Mouse (Mus musculus) limb, embryonic 11.5 days (tissue): Measurements from ENCODE around the gene Olfr1290. TPM values are rescaled to one million over a fixed set of nuclear protein-coding genes. Genes with fewer than 3 reads are reported as not detected.

ENCODE experiments used
- ATAC-seq: fragments of 200-750 bp; cut with Nextera tagmentation; 2 replicates; pipeline ENCODE4 v1.8.0; 2017; ENCODE audit warnings: low read depth; ENCODE audit not compliant: insufficient number of reproducible peaks, low FRiP score, low TSS enrichment
- DNase-seq: peaks from one replicate; pipeline ENCODE4 v3.0.0-alpha.2; 2015; ENCODE audit warnings: low spot score
- H3K27ac ChIP-seq: fragments of 300-500 bp; sonication (generic); replicated peaks from 2 replicates; pipeline ENCODE4 v1.5.1; 2014; ENCODE audit warnings: low read depth, mild to moderate bottlenecking, low read length
- H3K27me3 ChIP-seq: fragments of 300-500 bp; sonication (generic); 2 replicates; pipeline ENCODE4 v1.6.1; 2014; ENCODE audit warnings: mild to moderate bottlenecking, low read length, mixed read lengths; ENCODE audit not compliant: control insufficient read depth, insufficient read depth
- H3K36me3 ChIP-seq: fragments of 300-500 bp; sonication (generic); 2 replicates; pipeline ENCODE4 v1.6.1; 2014; ENCODE audit warnings: mild to moderate bottlenecking, low read length, moderate library complexity, mixed read lengths; ENCODE audit not compliant: control insufficient read depth, insufficient read depth
- H3K4me1 ChIP-seq: fragments of 300-500 bp; sonication (generic); 2 replicates; pipeline ENCODE4 v1.6.1; 2014; ENCODE audit warnings: low read length, mixed read lengths; ENCODE audit not compliant: control insufficient read depth, insufficient read depth
- H3K4me2 ChIP-seq: fragments of 300-500 bp; sonication (generic); 2 replicates; pipeline ENCODE4 v1.6.1; 2014; ENCODE audit warnings: low read depth, mild to moderate bottlenecking, moderate library complexity; ENCODE audit not compliant: severe bottlenecking
- H3K4me3 ChIP-seq: fragments of 300-500 bp; sonication (generic); 2 replicates; pipeline ENCODE4 v1.5.1; 2014; ENCODE audit warnings: low read depth, low read length
- H3K9ac ChIP-seq: fragments of 300-500 bp; sonication (generic); 2 replicates; pipeline ENCODE4 v1.6.1; 2014; ENCODE audit warnings: mild to moderate bottlenecking, low read length
- H3K9me3 ChIP-seq: fragments of 300-500 bp; sonication (generic); 2 replicates; pipeline ENCODE4 v1.6.1; 2016; ENCODE audit warnings: low read length; ENCODE audit not compliant: control insufficient read depth
- WGBS: fragments of 180-500 bp; shearing (Covaris S2); extraction: QIAGEN DNeasy Blood & Tissue Kit; methylation state at CpG from one replicate; pipeline ENCODE4 v1.1.7; 2014; 5-methylcytosine and 5-hydroxymethylcytosine counted together
- polyA plus RNA-seq: library from polyadenylated mRNA; unstranded; fragments of >200 nt; fragmentation: Nextera tagmentation; extraction: Ambion mirVana; gene quantifications from 2 replicates; pipeline ENCODE4 v1.2.1, GENCODE M21; 2014

The Olfr1290 gene
- polyA plus RNA-seq = not detected in 2 replicates

DNA sequence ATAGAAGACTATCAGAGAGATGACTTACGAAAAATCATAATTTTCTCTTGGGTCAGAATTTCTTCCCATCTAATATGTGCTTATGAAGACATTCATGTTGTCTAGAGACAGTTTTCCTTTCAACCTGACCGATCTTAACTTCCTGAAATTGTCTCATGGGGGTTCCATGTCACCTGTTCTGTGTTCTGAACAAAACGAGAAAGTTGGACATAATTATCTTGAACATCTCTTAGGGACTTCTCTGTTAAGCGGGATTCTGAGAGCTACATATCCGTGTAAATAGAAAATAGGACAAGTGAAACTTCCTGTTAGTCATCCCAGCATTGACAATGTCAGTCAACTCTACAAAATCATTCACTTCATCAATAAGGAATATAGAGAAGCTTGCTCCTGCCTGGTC, at the start of gene Olfr1290:
Olfr1290 (minus strand) TSS at position 101 of the 400 bp plus-strand sequence.
- no peak within 1 kb of the TSS for H3K9ac ChIP-seq
- WGBS = 82% methylated on average over 5 of the region's 5 CpGs
- H3K4me2 ChIP-seq = no peak within 1 kb of the TSS
- H3K4me3 ChIP-seq = no peak within 1 kb of the TSS
- H3K36me3 ChIP-seq = no peaks in the 10 kb centered on the region
- no peaks in the 10 kb centered on the region for H3K9me3 ChIP-seq
- H3K27ac ChIP-seq = no peak within 1 kb of the TSS
- DNase-seq = no peak
- ATAC-seq = no peak
- H3K27me3 ChIP-seq = no peaks in the 10 kb centered on the region
- H3K4me1 ChIP-seq = no peaks in the 10 kb centered on the region

DNA sequence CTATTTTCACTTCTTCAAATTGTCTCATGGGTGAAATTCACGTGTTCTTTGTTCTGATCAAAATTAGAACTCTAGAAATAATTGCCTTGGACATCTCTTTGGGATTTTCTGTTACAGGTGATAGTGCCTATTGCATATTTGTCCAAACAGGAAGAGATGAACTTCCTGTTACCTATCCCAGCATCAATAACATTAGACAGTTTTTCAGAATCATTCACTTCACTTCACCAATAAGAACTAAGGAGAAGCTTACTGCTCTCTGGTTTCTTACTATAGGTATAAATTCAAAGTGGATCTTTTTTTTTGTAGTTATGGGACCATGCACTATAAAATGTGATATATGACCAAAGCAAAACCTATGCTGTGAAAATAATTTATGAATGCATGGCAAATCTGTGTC, 46.6 kb upstream of the Olfr1290 start, which contains the start of gene Olfr1294:
Olfr1294 (minus strand) TSS at position 101 of the 400 bp plus-strand sequence.
- Histone ChIP-seq H3K27ac (no peak within 1 kb of the TSS), H3K36me3 (no peaks in the 10 kb centered on the region), H3K4me3 (no peak within 1 kb of the TSS), H3K4me1 (no peaks in the 10 kb centered on the region), H3K27me3 (no peaks in the 10 kb centered on the region), H3K9ac (no peak within 1 kb of the TSS), H3K4me2 (no peak within 1 kb of the TSS), H3K9me3 (no peaks in the 10 kb centered on the region)
- 70% methylated on average over 1 of the region's 1 CpGs for WGBS
- no peak for DNase-seq
- no peak for ATAC-seq

DNA sequence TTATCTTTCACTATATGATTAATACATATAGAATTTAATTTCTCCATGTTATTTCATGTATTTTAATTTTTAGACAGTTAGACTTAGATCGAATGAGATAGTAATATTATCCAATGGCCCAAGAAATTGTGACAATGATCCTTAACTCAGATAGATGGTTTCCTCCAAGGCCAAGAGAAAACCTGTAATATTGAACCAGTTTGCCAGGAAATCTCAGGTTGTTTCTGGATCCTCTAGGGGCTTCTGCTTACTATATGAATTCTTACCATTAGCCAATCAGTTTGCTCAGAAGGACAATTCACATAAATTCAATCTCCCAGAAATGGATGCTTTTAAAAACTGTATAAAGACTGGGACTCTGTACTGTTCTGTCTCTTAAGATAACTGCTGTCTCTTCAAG, 31.3 kb upstream of the Olfr1290 start, which contains the start of gene Olfr1293-ps:
Olfr1293-ps (plus strand) TSS at position 301 of the 400 bp plus-strand sequence.
- Histone ChIP-seq H3K9ac (no peak within 1 kb of the TSS), H3K27me3 (no peaks in the 10 kb centered on the region), H3K36me3 (no peaks in the 10 kb centered on the region), H3K4me1 (no peaks in the 10 kb centered on the region), H3K4me3 (no peak within 1 kb of the TSS), H3K4me2 (no peak within 1 kb of the TSS), H3K9me3 (no peaks in the 10 kb centered on the region), H3K27ac (no peak within 1 kb of the TSS)
- DNase-seq (no peak), ATAC-seq (no peak)
- WGBS = 89% methylated on average over 1 of the region's 1 CpGs

DNA sequence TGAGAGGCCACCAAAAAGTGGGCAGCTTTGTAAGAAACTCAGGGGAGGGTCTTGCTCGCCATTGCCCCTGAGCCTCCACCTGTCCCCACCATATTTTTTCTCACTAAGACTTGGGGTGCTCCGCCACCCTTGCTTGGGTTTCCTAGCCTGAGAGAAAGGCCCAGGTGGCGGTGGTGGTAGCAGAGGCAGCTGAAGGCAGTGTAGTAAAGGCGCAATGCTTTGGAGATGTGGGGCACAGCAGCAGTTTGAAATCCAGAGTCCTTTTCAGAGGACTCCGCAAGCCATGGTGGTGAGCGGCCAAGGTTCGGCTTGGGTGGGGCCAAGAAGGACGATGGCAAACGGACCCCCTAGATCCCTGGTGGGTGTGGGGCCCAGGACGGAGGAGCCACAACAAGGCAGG, 23.8 kb upstream of the Olfr1290 start:
- Histone ChIP-seq H3K27ac (no peak overlapping the region), H3K9ac (no peak overlapping the region), H3K4me1 (no peaks in the 10 kb centered on the region), H3K4me3 (no peak overlapping the region), H3K27me3 (no peaks in the 10 kb centered on the region), H3K4me2 (no peak overlapping the region), H3K36me3 (no peaks in the 10 kb centered on the region), H3K9me3 (no peaks in the 10 kb centered on the region)
- no peak for ATAC-seq
- DNase-seq = no peak
- 92% methylated on average over 10 of the region's 10 CpGs for WGBS

GRCm38 (mm10) chr2:111496880-111497279, 3.3 kb upstream of the Olfr1290 start, which contains the start of gene Olfr1291-ps1:
Gene Olfr1291-ps1, plus strand, starts transcription at chr2:111497180.
- no peak for ATAC-seq
- whole genome bisulfite sequencing = 91% methylated on average over 3 of the region's 3 CpGs

GRCm38 (mm10) chr2:111480519-111480918, 13.1 kb downstream of the Olfr1290 start, which contains the start of gene Olfr1289:
Gene Olfr1289, plus strand, starts transcription at chr2:111480819.
- ATAC-seq = no peak
- H3K4me2 ChIP-seq = no peak within 1 kb of the TSS
- no peaks in the 10 kb centered on the region for H3K9me3 ChIP-seq
- no peaks in the 10 kb centered on the region for H3K36me3 ChIP-seq
- no peaks in the 10 kb centered on the region for H3K27me3 ChIP-seq
- no peak within 1 kb of the TSS for H3K4me3 ChIP-seq
- 87% methylated on average over 1 of the region's 1 CpGs for WGBS
- no peak within 1 kb of the TSS for H3K9ac ChIP-seq
- DNase-seq = no peak
- no peak within 1 kb of the TSS for H3K27ac ChIP-seq
- H3K4me1 ChIP-seq = no peaks in the 10 kb centered on the region

More at GRCm38 (mm10) chr2:111496880-111497279, 3.3 kb upstream of the Olfr1290 start, which contains the start of gene Olfr1291-ps1:
- Histone ChIP-seq H3K4me2 (no peak within 1 kb of the TSS), H3K4me3 (no peak within 1 kb of the TSS), H3K27ac (no peak within 1 kb of the TSS), H3K9me3 (no peaks in the 10 kb centered on the region), H3K27me3 (no peaks in the 10 kb centered on the region), H3K9ac (no peak within 1 kb of the TSS), H3K36me3 (no peaks in the 10 kb centered on the region), H3K4me1 (no peaks in the 10 kb centered on the region)
- no peak for DNase-seq

- Histone ChIP-seq H3K9ac (no peak within 1 kb of the TSS), H3K27me3 (no peaks in the 10 kb centered on the region), H3K27ac (no peak within 1 kb of the TSS), H3K36me3 (no peaks in the 10 kb centered on the region), H3K4me2 (no peak within 1 kb of the TSS), H3K4me1 (no peaks in the 10 kb centered on the region), H3K9me3 (no peaks in the 10 kb centered on the region), H3K4me3 (no peak within 1 kb of the TSS)
- DNase-seq (no peak), ATAC-seq (no peak)
- 95% methylated on average over 1 of the region's 1 CpGs for WGBS
These were observed 19.8 kb downstream of the Olfr1290 start, which contains the start of gene Olfr1288 for GRCm38 (mm10) chr2:111473801-111474200. Gene Olfr1288, plus strand, starts transcription at chr2:111474101.

- Histone ChIP-seq H3K27ac (no peak within 1 kb of the TSS), H3K9me3 (no peaks in the 10 kb centered on the region), H3K4me2 (no peak within 1 kb of the TSS), H3K4me1 (no peaks in the 10 kb centered on the region), H3K27me3 (no peaks in the 10 kb centered on the region), H3K4me3 (no peak within 1 kb of the TSS), H3K36me3 (no peaks in the 10 kb centered on the region), H3K9ac (no peak within 1 kb of the TSS)
- 60% methylated on average over 1 of the region's 1 CpGs for WGBS
- no peak for ATAC-seq
- no peak for DNase-seq
These were observed 44.8 kb downstream of the Olfr1290 start, which contains the start of gene Olfr1287 for GRCm38 (mm10) chr2:111448842-111449241. Gene Olfr1287, plus strand, starts transcription at chr2:111449142.
